Mouse (Mus musculus) hindbrain, embryonic 15.5 days (tissue): ENCODE results near the gene Dusp3. TPM values are rescaled to one million over a fixed set of nuclear protein-coding genes. Genes with fewer than 3 reads are reported as not detected.

Source experiments
- ATAC-seq: fragments of 200-750 bp; cut with Nextera tagmentation; 2 replicates; pipeline ENCODE4 v1.8.0; 2017; ENCODE audit warnings: low read depth, moderate number of reproducible peaks, moderate TSS enrichment; ENCODE audit not compliant: low FRiP score
- H3K27ac ChIP-seq: fragments of 300-500 bp; sonication (generic); replicated peaks from 2 replicates; pipeline ENCODE4 v1.5.1; 2015; ENCODE audit warnings: mild to moderate bottlenecking, inconsistent platforms
- H3K27me3 ChIP-seq: fragments of 300-500 bp; sonication (generic); 2 replicates; pipeline ENCODE4 v1.6.1; 2015; ENCODE audit warnings: control low read depth, inconsistent platforms
- H3K36me3 ChIP-seq: fragments of 300-500 bp; sonication (generic); 2 replicates; pipeline ENCODE4 v1.6.1; 2015; ENCODE audit warnings: control low read depth, inconsistent platforms
- H3K4me1 ChIP-seq: fragments of 300-500 bp; sonication (generic); replicated peaks from 2 replicates; pipeline ENCODE4 v1.6.1; 2015; ENCODE audit warnings: control low read depth, inconsistent platforms
- H3K4me2 ChIP-seq: fragments of 300-500 bp; sonication (generic); 2 replicates; pipeline ENCODE4 v1.6.1; 2015; ENCODE audit warnings: moderate library complexity, mild to moderate bottlenecking, inconsistent platforms
- H3K4me3 ChIP-seq: fragments of 300-500 bp; sonication (generic); 2 replicates; pipeline ENCODE4 v1.5.1; 2015; ENCODE audit warnings: mild to moderate bottlenecking, inconsistent platforms
- H3K9ac ChIP-seq: fragments of 300-500 bp; sonication (generic); 2 replicates; pipeline ENCODE4 v1.6.1; 2015; ENCODE audit warnings: inconsistent platforms
- H3K9me3 ChIP-seq: fragments of 300-500 bp; sonication (generic); 2 replicates; pipeline ENCODE4 v1.6.1; 2016; ENCODE audit warnings: control low read depth, inconsistent platforms
- WGBS: fragments of 180-500 bp; shearing (Covaris S2); methylation state at CpG from one replicate; pipeline ENCODE4 v1.1.7; 2015; 5-methylcytosine and 5-hydroxymethylcytosine counted together
- polyA plus RNA-seq: library from polyadenylated mRNA; unstranded; fragments of >200 nt; fragmentation: Nextera tagmentation; extraction: Ambion mirVana; gene quantifications from 2 replicates; pipeline ENCODE4 v1.2.1, GENCODE M21; 2015

Dusp3 gene
- polyA plus RNA-seq, 1 experiment from 2014 or later = 25.9 TPM

GRCm38 (mm10) chr11:101952541-101953341 is 34.1 kb downstream of the Dusp3 start:
- peak overlapping the region; percentile 1; the same call in 1 of the 2 replicates for H3K4me2 ChIP-seq
- H3K4me3 ChIP-seq = no peak overlapping the region
- H3K9me3 ChIP-seq = no peaks in the 10 kb centered on the region
- H3K4me1 ChIP-seq = peaks cover 14% of the 10 kb centered on the region; the same call in 1 of the 2 replicates
- H3K9ac ChIP-seq = no peak overlapping the region
- no peak; the same call in 1 of the 2 replicates for ATAC-seq
- WGBS = 22% methylated on average over 24 of the region's 24 CpGs
- H3K36me3 ChIP-seq = no peaks in the 10 kb centered on the region
- H3K27ac ChIP-seq = no peak overlapping the region
- H3K27me3 ChIP-seq = 0 out of 2 replicates have a peak, but pooled peaks cover 6% of the 10 kb centered on the region

GRCm38 (mm10) chr11:101950021-101950420 is 36.8 kb downstream of the Dusp3 start:
- WGBS = 90% methylated on average over 5 of the region's 5 CpGs
- H3K36me3 ChIP-seq = no peaks in the 10 kb centered on the region
- no peak overlapping the region for H3K9ac ChIP-seq
- no peak overlapping the region for H3K4me2 ChIP-seq
- no peak for ATAC-seq
- 0 out of 2 replicates have a peak, but pooled peaks cover 6% of the 10 kb centered on the region for H3K27me3 ChIP-seq
- H3K27ac ChIP-seq = no peak overlapping the region
- H3K4me1 ChIP-seq = peaks cover 14% of the 10 kb centered on the region; the same call in 1 of the 2 replicates
- no peak overlapping the region for H3K4me3 ChIP-seq
- no peaks in the 10 kb centered on the region for H3K9me3 ChIP-seq

DNA sequence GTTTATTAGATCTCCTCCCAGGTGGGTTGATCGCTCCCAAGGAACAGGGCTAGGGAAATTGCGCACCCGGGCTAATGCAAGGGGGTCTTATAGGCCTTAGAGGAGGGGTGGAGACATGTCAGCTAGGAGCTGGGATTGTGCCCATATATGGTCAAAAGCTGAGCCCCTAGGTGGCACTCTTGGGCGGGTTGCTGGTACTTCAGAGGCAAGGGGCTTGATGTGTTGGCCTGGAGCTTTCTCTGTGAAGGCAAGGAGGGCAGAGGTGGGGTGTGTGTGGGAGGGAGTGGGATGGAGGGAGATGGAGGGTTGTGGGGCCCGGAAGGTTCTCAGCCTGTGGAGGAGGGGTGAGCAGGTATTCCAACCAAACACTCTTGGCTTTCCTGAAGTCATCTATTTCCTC is 40.3 kb downstream of the Dusp3 start:
- H3K9me3 ChIP-seq = no peaks in the 10 kb centered on the region
- H3K4me2 ChIP-seq = no peak overlapping the region
- no peaks in the 10 kb centered on the region for H3K4me1 ChIP-seq
- H3K27me3 ChIP-seq = 0 out of 2 replicates have a peak, but pooled peaks cover 6% of the 10 kb centered on the region
- 35% methylated on average over 5 of the region's 5 CpGs for WGBS
- no peak overlapping the region for H3K27ac ChIP-seq
- H3K4me3 ChIP-seq = no peak overlapping the region
- H3K36me3 ChIP-seq = no peaks in the 10 kb centered on the region
- ATAC-seq = no peak
- H3K9ac ChIP-seq = no peak overlapping the region

- Histone ChIP-seq H3K27ac (no peak overlapping the region), H3K36me3 (no peaks in the 10 kb centered on the region), H3K9ac (no peak overlapping the region), H3K4me1 (no peaks in the 10 kb centered on the region), H3K27me3 (no peaks in the 10 kb centered on the region), H3K4me3 (no peak overlapping the region), H3K9me3 (no peaks in the 10 kb centered on the region), H3K4me2 (no peak overlapping the region)
- 43% methylated on average over 3 of the region's 3 CpGs for WGBS
- no peak for ATAC-seq
Observed at GRCm38 (mm10) chr11:101943055-101943454, 43.8 kb downstream of the Dusp3 start.

- peak overlapping the region; percentile 86 for H3K4me2 ChIP-seq
- peak overlapping the region; percentile 42 for H3K4me3 ChIP-seq
- 0 out of 2 replicates have a peak, but pooled peaks cover 4% of the 10 kb centered on the region for H3K27me3 ChIP-seq
- no peaks in the 10 kb centered on the region for H3K36me3 ChIP-seq
- peak overlapping the region; percentile 48 for H3K9ac ChIP-seq
- 1% methylated on average over 32 of the region's 32 CpGs for WGBS
- peaks cover 15% of the 10 kb centered on the region for H3K4me1 ChIP-seq
- H3K9me3 ChIP-seq = no peaks in the 10 kb centered on the region
- peak; percentile 56; the same call in 1 of the 2 replicates for ATAC-seq
- H3K27ac ChIP-seq = 0 out of 2 replicates have a peak overlapping the region, but pooled peaks have one; percentile 29
Observed at GRCm38 (mm10) chr11:101937108-101937507, 49.7 kb downstream of the Dusp3 start.

- Histone ChIP-seq H3K27ac (no peak overlapping the region), H3K9ac (no peak overlapping the region), H3K4me1 (peaks cover 15% of the 10 kb centered on the region), H3K27me3 (0 out of 2 replicates have a peak, but pooled peaks cover 4% of the 10 kb centered on the region), H3K4me3 (no peak overlapping the region), H3K4me2 (peak overlapping the region; percentile 86), H3K36me3 (no peaks in the 10 kb centered on the region), H3K9me3 (no peaks in the 10 kb centered on the region)
- 30% methylated on average over 7 of the region's 7 CpGs for WGBS
- no peak for ATAC-seq
Observed at GRCm38 (mm10) chr11:101936421-101936820, 50.4 kb downstream of the Dusp3 start.

- whole genome bisulfite sequencing = 76% methylated on average over 3 of the region's 3 CpGs
- H3K27me3 ChIP-seq = 0 out of 2 replicates have a peak, but pooled peaks cover 4% of the 10 kb centered on the region
- ATAC-seq = no peak
Observed at GRCm38 (mm10) chr11:101935743-101936142, 51.1 kb downstream of the Dusp3 start.

DNA sequence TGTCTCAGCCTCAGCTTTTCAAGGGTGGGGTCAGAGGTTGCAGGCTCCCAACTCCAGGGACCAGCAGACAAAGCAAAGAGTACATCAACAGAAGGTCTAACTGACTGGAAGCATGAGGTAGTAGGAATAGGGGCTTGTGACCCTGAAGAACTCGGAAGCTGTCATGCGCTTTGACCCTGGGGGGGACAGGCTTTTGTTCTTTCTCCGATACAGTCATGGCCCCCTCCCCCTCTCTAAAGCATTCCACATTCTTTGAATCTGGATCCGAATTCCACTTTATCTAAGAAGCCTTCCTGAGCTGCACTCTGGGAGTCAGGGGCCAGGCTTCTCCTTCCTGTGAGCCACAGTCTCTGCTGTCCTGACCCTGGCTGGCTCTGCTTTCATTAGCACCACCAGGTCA is 54.8 kb downstream of the Dusp3 start:
- H3K27me3 ChIP-seq = 0 out of 2 replicates have a peak, but pooled peaks cover 4% of the 10 kb centered on the region
- H3K9ac ChIP-seq = no peak overlapping the region
- 44% methylated on average over 4 of the region's 4 CpGs for WGBS
- H3K9me3 ChIP-seq = no peaks in the 10 kb centered on the region
- ATAC-seq = no peak
- no peak overlapping the region for H3K27ac ChIP-seq
- H3K4me2 ChIP-seq = no peak overlapping the region
- peaks cover 6% of the 10 kb centered on the region for H3K4me1 ChIP-seq
- no peaks in the 10 kb centered on the region for H3K36me3 ChIP-seq
- no peak overlapping the region for H3K4me3 ChIP-seq

More at GRCm38 (mm10) chr11:101935743-101936142, 51.1 kb downstream of the Dusp3 start:
- no peak overlapping the region for H3K27ac ChIP-seq
- H3K4me2 ChIP-seq = no peak overlapping the region
- no peak overlapping the region for H3K9ac ChIP-seq
- H3K4me3 ChIP-seq = no peak overlapping the region
- no peaks in the 10 kb centered on the region for H3K9me3 ChIP-seq
- H3K36me3 ChIP-seq = no peaks in the 10 kb centered on the region
- H3K4me1 ChIP-seq = peaks cover 15% of the 10 kb centered on the region

- no peak overlapping the region for H3K9ac ChIP-seq
- H3K27me3 ChIP-seq = 0 out of 2 replicates have a peak, but pooled peaks cover 4% of the 10 kb centered on the region
- H3K9me3 ChIP-seq = no peaks in the 10 kb centered on the region
- no peak for ATAC-seq
- H3K4me3 ChIP-seq = no peak overlapping the region
- no peaks in the 10 kb centered on the region for H3K4me1 ChIP-seq
- H3K4me2 ChIP-seq = no peak overlapping the region
- 33% methylated on average over 25 of the region's 25 CpGs for WGBS
- no peaks in the 10 kb centered on the region for H3K36me3 ChIP-seq
- no peak overlapping the region for H3K27ac ChIP-seq
Observed at GRCm38 (mm10) chr11:101928030-101928762, 58.6 kb downstream of the Dusp3 start.

DNA sequence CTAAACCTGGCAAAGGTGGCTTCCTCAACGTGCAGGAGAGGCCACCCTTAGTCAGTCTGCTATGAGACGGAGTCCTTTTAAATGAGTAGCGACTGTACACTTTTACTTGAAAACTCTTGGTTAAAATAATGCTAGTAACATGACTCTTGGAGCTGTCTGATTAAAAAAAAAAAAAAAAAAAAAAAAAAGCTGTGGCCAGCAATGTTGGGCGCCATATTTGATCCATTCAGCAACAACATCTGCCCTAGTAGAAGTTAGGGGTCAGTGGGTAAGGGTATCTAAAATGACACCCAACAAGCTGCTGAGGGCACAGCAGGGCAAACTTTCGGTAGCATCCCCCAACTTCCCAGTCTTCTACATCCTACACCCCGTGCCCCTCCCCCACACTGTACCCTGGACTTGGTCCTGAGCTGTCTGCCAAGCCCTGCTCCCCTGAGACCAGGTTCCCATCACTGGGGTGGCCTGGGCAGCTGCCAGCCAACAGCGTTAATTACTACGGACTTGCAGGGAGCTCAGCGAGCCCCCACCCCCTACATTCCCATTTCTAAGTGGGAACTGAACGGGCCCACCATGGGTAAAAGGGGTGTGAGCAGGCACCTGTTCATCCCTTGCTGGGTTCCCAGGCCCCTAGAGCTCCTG is 59.7 kb downstream of the Dusp3 start:
- whole genome bisulfite sequencing = 69% methylated on average over 10 of the region's 10 CpGs
- Histone ChIP-seq H3K4me2 (no peak overlapping the region), H3K27ac (no peak overlapping the region), H3K4me3 (no peak overlapping the region), H3K36me3 (no peaks in the 10 kb centered on the region), H3K9ac (no peak overlapping the region), H3K4me1 (no peaks in the 10 kb centered on the region), H3K27me3 (0 out of 2 replicates have a peak, but pooled peaks cover 4% of the 10 kb centered on the region), H3K9me3 (no peaks in the 10 kb centered on the region)
- no peak for ATAC-seq

GRCm38 (mm10) chr11:101925636-101926035 is 61.2 kb downstream of the Dusp3 start:
- Histone ChIP-seq H3K9ac (no peak overlapping the region), H3K27me3 (0 out of 2 replicates have a peak, but pooled peaks cover 4% of the 10 kb centered on the region), H3K27ac (no peak overlapping the region), H3K4me1 (no peaks in the 10 kb centered on the region), H3K36me3 (no peaks in the 10 kb centered on the region), H3K4me2 (no peak overlapping the region), H3K9me3 (no peaks in the 10 kb centered on the region), H3K4me3 (no peak overlapping the region)
- ATAC-seq = no peak
- WGBS = 78% methylated on average over 6 of the region's 6 CpGs
